Mouse (Mus musculus): ENCODE data around the gene Hddc3. TPM values are rescaled to one million over a fixed set of nuclear protein-coding genes. Genes with fewer than 3 reads are reported as not detected.

The Hddc3 gene
- total RNA-seq (2012; rRNA removed) (47.6 and 58.1 TPM in 2 replicates), polyA plus RNA-seq (2012; ENCODE audit: insufficient read depth in 1 of 2, insufficient read length in 2 of 2, low read depth in 1 of 2, low replicate concordance in 2 of 2, missing spikeins in 1 of 2) (10 to 100 TPM in 1 of 2 experiments, not detected in 1; 47.1 TPM)

DNA sequence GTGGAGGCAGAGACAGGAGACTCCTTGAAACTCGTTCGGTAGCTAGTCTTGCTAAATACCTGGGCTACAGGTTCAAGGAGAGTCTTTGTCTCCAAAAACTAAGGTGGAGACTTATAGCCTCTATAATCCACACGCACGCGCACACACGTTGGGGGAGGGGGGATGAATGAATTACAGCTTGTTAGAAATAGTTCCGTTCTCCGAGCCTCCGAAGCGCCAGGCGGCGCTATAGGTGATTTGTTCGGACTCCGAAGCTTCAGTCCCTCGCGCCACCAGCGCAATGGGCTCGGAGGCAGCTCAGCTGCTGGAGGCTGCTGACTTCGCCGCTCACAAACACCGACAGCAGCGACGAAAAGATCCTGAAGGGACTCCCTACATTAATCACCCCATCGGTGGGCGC is at the start of gene Hddc3:
Gene Hddc3, plus strand, starts transcription at position 247 of the 400 bp plus-strand sequence.
- peak; percentile 96 for DNase-seq (ENCODE audit: low read depth, low spot score)
- H3K4me3 ChIP-seq (ENCODE audit: control insufficient read depth in 1 of 2, insufficient read depth in 1 of 2, low read depth in 2 of 2, low read length in 2 of 2), result peak within 1 kb of the TSS; percentile 59 to 73
- H3K9me3 ChIP-seq (replicated peaks; ENCODE audit: insufficient read depth, low read length), result no peaks in the 10 kb centered on the region
- peaks cover 0 to 34% of the 10 kb centered on the region in 2 experiments; a peak in 3 of 4 replicates for H3K4me1 ChIP-seq (ENCODE audit: control insufficient read depth in 1 of 2, insufficient read depth in 2 of 2, low read length in 2 of 2)
- peaks cover 11% of the 10 kb centered on the region for H3K79me2 ChIP-seq (ENCODE audit: control insufficient read depth, insufficient read depth, low read length, poor library complexity)
- H3K9ac ChIP-seq (ENCODE audit: control insufficient read depth, low read depth, low read length, poor library complexity, severe bottlenecking), result peak within 1 kb of the TSS; percentile 93
- H3K36me3 ChIP-seq (ENCODE audit: control insufficient read depth in 1 of 2, insufficient read depth in 2 of 2, low read length in 2 of 2), result peaks cover 0 to 12% of the 10 kb centered on the region in 2 experiments; a peak in 2 of 4 replicates
- peak within 1 kb of the TSS; percentile 58 for H3K27ac ChIP-seq (ENCODE audit: control insufficient read depth, low read depth, low read length)
- no peaks in the 10 kb centered on the region for H3K27me3 ChIP-seq (ENCODE audit: control insufficient read depth in 1 of 2, insufficient read depth in 2 of 2, low read length in 2 of 2)
- TF ChIP-seq SMC3 (IDR thresholded peaks at IDR 0.05; ENCODE audit: low read depth, low read length) (peak; percentile 10; the same call in 1 of the 2 replicates), ZKSCAN1 (IDR thresholded peaks at IDR 0.05; ENCODE audit: low read depth, low read length) (no peak), TBP (IDR thresholded peaks at IDR 0.05; ENCODE audit: low read depth, low read length) (peak; percentile 72; the same call in 1 of the 2 replicates), KAT2A (conservative IDR thresholded peaks at IDR 0.05; ENCODE audit: low read depth, low read length) (no peak), POLR2AphosphoS5 (IDR thresholded peaks at IDR 0.05; ENCODE audit: borderline replicate concordance, low read depth, low read length) (no peak), NRF1 (IDR thresholded peaks at IDR 0.05; ENCODE audit: insufficient read depth, low read depth, low read length, poor library complexity, severe bottlenecking) (peak; percentile 79), TCF12 (IDR thresholded peaks at IDR 0.05; ENCODE audit: low read depth, low read length) (peak; percentile 64), CHD2 (IDR thresholded peaks at IDR 0.05; ENCODE audit: low read length) (peak; percentile 52; the same call in 1 of the 2 replicates), MXI1 (IDR thresholded peaks at IDR 0.05; ENCODE audit: low read depth, low read length) (no peak; the same call in 1 of the 2 replicates), NELFE (IDR thresholded peaks at IDR 0.05; ENCODE audit: low read depth, low read length) (peak; percentile 82), EP300 (IDR thresholded peaks at IDR 0.05; ENCODE audit: low read depth in 1 of 2, low read length in 2 of 2) (no peak), CTCF (IDR thresholded peaks at IDR 0.05 in 2 of 3, conservative IDR thresholded peaks at IDR 0.05 in 1 of 3; ENCODE audit: control insufficient read depth in 1 of 3, insufficient read depth in 1 of 3, low read depth in 2 of 3, low read length in 3 of 3, poor library complexity in 1 of 3, severe bottlenecking in 1 of 3) (peak; percentile 81 to 92 (median 87)), UBTF (IDR thresholded peaks at IDR 0.05; ENCODE audit: borderline replicate concordance, insufficient read depth, low read depth, low read length) (no peak), ELF1 (IDR thresholded peaks at IDR 0.05; ENCODE audit: low read depth, low read length) (peak; percentile 53; the same call in 1 of the 2 replicates), POLR2A (IDR thresholded peaks at IDR 0.05; ENCODE audit: control insufficient read depth in 1 of 2, insufficient read depth in 1 of 2, low read depth in 1 of 2, low read length in 2 of 2, poor library complexity in 1 of 2) (peak; percentile 89 to 91), MYB (IDR thresholded peaks at IDR 0.05; ENCODE audit: low read depth, low read length) (no peak), RAD21 (IDR thresholded peaks at IDR 0.05; ENCODE audit: low read depth, low read length) (no peak; the same call in 1 of the 2 replicates), TAL1 (IDR thresholded peaks at IDR 0.05; ENCODE audit: low read length) (no peak), POLR2AphosphoS2 (IDR thresholded peaks at IDR 0.05; ENCODE audit: low read length) (peak; percentile 52; the same call in 1 of the 2 replicates), RCOR1 (IDR thresholded peaks at IDR 0.05; ENCODE audit: low read depth, low read length) (no peak), JUND (IDR thresholded peaks at IDR 0.05; ENCODE audit: low read depth, low read length) (no peak), MYC (IDR thresholded peaks at IDR 0.05; ENCODE audit: low read depth, low read length) (peak; percentile 71; the same call in 1 of the 2 replicates), MEF2A (IDR thresholded peaks at IDR 0.05; ENCODE audit: extremely low read depth, insufficient replicate concordance, low read depth, low read length, poor library complexity, severe bottlenecking) (no peak), BHLHE40 (IDR thresholded peaks at IDR 0.05; ENCODE audit: borderline replicate concordance, low read depth, low read length) (0 out of 2 replicates have a peak, but pooled peaks have one; percentile 23), E2F4 (IDR thresholded peaks at IDR 0.05; ENCODE audit: borderline replicate concordance, low read depth, low read length) (no peak), ZC3H11A (IDR thresholded peaks at IDR 0.05; ENCODE audit: low read depth, low read length) (no peak), GATA1 (IDR thresholded peaks at IDR 0.05; ENCODE audit: low read depth, low read length) (no peak), HCFC1 (IDR thresholded peaks at IDR 0.05; ENCODE audit: low read depth, low read length) (peak; percentile 79), ZMIZ1 (IDR thresholded peaks at IDR 0.05; ENCODE audit: low read depth, low read length) (peak; percentile 59; the same call in 1 of the 2 replicates), MAX (IDR thresholded peaks at IDR 0.05; ENCODE audit: low read length) (peak; percentile 54; the same call in 1 of the 2 replicates), MAZ (IDR thresholded peaks at IDR 0.05; ENCODE audit: low read depth, low read length) (0 out of 2 replicates have a peak, but pooled peaks have one; percentile 18), SIN3A (IDR thresholded peaks at IDR 0.05; ENCODE audit: low read length) (peak; percentile 67), GABPA (IDR thresholded peaks at IDR 0.05; ENCODE audit: low read depth, low read length) (no peak; the same call in 1 of the 2 replicates), USF1 (IDR thresholded peaks at IDR 0.05; ENCODE audit: low read depth, low read length) (no peak), ETS1 (IDR thresholded peaks at IDR 0.05; ENCODE audit: low read depth, low read length) (peak; percentile 48; the same call in 1 of the 2 replicates), USF2 (IDR thresholded peaks at IDR 0.05; ENCODE audit: borderline replicate concordance in 1 of 2, insufficient read depth in 1 of 2, low read depth in 1 of 2, low read length in 2 of 2) (no peak)
